Mouse (Mus musculus) myocyte (in vitro differentiated cells): ENCODE results near the gene Scd1. TPM values are rescaled to one million over a fixed set of nuclear protein-coding genes. Genes with fewer than 3 reads are reported as not detected.

ENCODE experiments used
- H3K27me3 ChIP-seq: one replicate; pipeline ENCODE4 v1.6.1; 2011; ENCODE audit not compliant: control insufficient read depth, insufficient read depth, insufficient read length
- H3K36me3 ChIP-seq: one replicate; pipeline ENCODE4 v1.6.1; 2011; ENCODE audit not compliant: control insufficient read depth, insufficient read depth
- H3K4me2 ChIP-seq: one replicate; pipeline ENCODE4 v1.6.1; 2011; ENCODE audit warnings: low read depth, control low read depth
- H3K4me3 ChIP-seq: one replicate; pipeline ENCODE4 v1.5.1; 2011; ENCODE audit warnings: mild to moderate bottlenecking, control low read depth, moderate library complexity
- H3K79me2 ChIP-seq: one replicate; pipeline ENCODE4 v1.6.1; 2011; ENCODE audit not compliant: control insufficient read depth, insufficient read depth
- H3ac ChIP-seq: one replicate; pipeline ENCODE4 v1.6.1; 2011; ENCODE audit not compliant: control insufficient read depth, insufficient read length
- CEBPB ChIP-seq: IDR thresholded peaks from 2 replicates; pipeline ENCODE4 v1.6.1; 2011; ENCODE audit warnings: mild to moderate bottlenecking, moderate library complexity; ENCODE audit not compliant: poor library complexity, insufficient read depth, severe bottlenecking
- E2F4 ChIP-seq: IDR thresholded peaks from one replicate; pipeline ENCODE4 v1.6.1; 2011; ENCODE audit warnings: mild to moderate bottlenecking, control low read depth, moderate library complexity; ENCODE audit not compliant: insufficient read depth
- MAX ChIP-seq: IDR thresholded peaks from one replicate; pipeline ENCODE4 v1.6.1; 2011; ENCODE audit warnings: low read depth, mild to moderate bottlenecking, control low read depth
- MYOD1 ChIP-seq, 3 experiments: IDR thresholded peaks; one replicate each; pipeline ENCODE4 v1.6.1; 2011; ENCODE audit warnings: control low read depth in 2 of 3, low read depth in 2 of 3, mild to moderate bottlenecking in 2 of 3, moderate library complexity in 1 of 3; ENCODE audit not compliant: insufficient read length in 2 of 3, control insufficient read depth in 1 of 3
- MYOG ChIP-seq, 3 experiments: IDR thresholded peaks; one replicate each; pipeline ENCODE4 v1.6.1; 2011; ENCODE audit warnings: control low read depth in 2 of 3, low read depth in 2 of 3, mild to moderate bottlenecking in 2 of 3; ENCODE audit not compliant: insufficient read length in 2 of 3, control insufficient read depth in 1 of 3, insufficient read depth in 1 of 3
- POLR2A ChIP-seq: IDR thresholded peaks from one replicate; pipeline ENCODE4 v1.6.1; 2011; ENCODE audit warnings: low read depth, mild to moderate bottlenecking, control low read depth, moderate library complexity; ENCODE audit not compliant: insufficient read length
- POLR2AphosphoS2 ChIP-seq: IDR thresholded peaks from one replicate; pipeline ENCODE4 v1.6.1; 2011; ENCODE audit warnings: low read depth, control low read depth; ENCODE audit not compliant: insufficient read length
- REST ChIP-seq: IDR thresholded peaks from one replicate; pipeline ENCODE4 v1.6.1; 2011; ENCODE audit warnings: mild to moderate bottlenecking, control low read depth, moderate library complexity; ENCODE audit not compliant: insufficient read depth, insufficient read length
- SRF ChIP-seq: IDR thresholded peaks from one replicate; pipeline ENCODE4 v1.6.1; 2011; ENCODE audit warnings: low read depth; ENCODE audit not compliant: control insufficient read depth, insufficient read length
- TCF12 ChIP-seq: IDR thresholded peaks from one replicate; pipeline ENCODE4 v1.6.1; 2011; ENCODE audit warnings: mild to moderate bottlenecking, control low read depth; ENCODE audit not compliant: poor library complexity, insufficient read depth, severe bottlenecking
- TCF3 ChIP-seq: IDR thresholded peaks from one replicate; pipeline ENCODE4 v1.6.1; 2011; ENCODE audit warnings: low read depth, control low read depth; ENCODE audit not compliant: insufficient read length
- USF1 ChIP-seq: IDR thresholded peaks from one replicate; pipeline ENCODE4 v1.6.1; 2011; ENCODE audit warnings: low read depth, mild to moderate bottlenecking, control low read depth, moderate library complexity
- polyA plus RNA-seq: library from polyadenylated mRNA; unstranded; fragments of >200 nt; fragmentation: generic; extraction: Trizol; gene quantifications from one replicate; pipeline ENCODE4 v1.2.1, GENCODE M21; 2012; ENCODE audit warnings: missing spikeins

Gene Scd1
- polyA plus RNA-seq, 1 experiment: 347 TPM

DNA sequence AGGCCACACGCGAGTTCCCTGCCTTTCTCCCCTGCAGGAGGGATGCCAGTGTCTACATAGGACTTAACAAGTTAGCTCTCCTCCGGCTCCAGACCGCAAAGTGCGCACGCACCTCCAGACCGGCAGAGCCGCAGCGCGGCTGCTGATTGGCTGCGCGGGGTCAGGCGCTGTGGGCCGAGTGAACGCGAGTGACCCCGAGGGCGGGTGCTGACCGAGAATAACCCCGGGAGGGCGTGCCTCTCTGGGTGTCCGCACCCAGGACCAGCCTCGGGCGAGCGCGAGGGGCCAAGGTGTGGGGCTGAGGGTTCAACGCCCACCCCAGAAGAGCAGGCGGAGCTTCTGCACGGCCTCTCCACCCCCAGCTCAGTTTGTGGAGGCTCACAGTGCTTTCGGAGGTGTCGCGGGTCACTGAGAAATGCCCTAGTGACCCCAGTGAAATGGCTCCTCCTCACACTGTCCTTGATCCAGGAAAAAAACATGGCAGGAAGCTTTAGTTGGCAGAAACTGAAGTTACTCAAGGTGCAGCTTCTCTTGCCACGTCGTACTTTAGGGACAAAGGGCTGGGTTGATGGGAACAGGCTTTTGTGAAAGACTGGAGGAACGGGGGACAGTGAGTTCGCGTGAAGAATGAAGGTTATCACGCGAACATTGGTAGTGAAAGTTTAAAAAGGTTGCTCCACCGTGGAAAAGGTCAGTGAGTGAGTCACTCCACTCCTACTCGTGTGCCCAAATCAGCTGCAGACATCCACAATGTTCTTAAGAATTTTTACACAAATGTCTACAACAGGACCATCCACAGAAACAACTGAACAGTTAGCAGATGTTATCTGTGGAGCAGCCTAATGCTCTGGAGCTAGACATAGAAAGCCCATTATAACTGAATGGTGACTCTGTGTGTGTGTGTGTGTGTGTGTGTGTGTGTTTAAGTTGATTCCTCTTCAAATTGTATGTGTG is 18.9 kb downstream of the Scd1 start:
- Histone ChIP-seq H3K4me2 (peak overlapping the region; percentile 88), H3ac (no peak overlapping the region), H3K79me2 (no peaks in the 10 kb centered on the region), H3K36me3 (peaks cover 13% of the 10 kb centered on the region), H3K27me3 (no peaks in the 10 kb centered on the region), H3K4me3 (peak overlapping the region; percentile 18)
- TF ChIP-seq USF1 (peak; percentile 62), REST (no peak), MYOD1 (IDR thresholded peaks at IDR 0.05; ENCODE audit: control insufficient read depth in 1 of 3, insufficient read length in 2 of 3, low read depth in 2 of 3) (peak in 1 of 3 experiments; percentile 7), POLR2AphosphoS2 (peak; percentile 82), MAX (no peak), TCF3 (no peak), TCF12 (no peak), CEBPB (no peak), SRF (peak; percentile 62), POLR2A (peak; percentile 86), E2F4 (no peak), MYOG (IDR thresholded peaks at IDR 0.05; ENCODE audit: control insufficient read depth in 1 of 3, insufficient read depth in 1 of 3, insufficient read length in 2 of 3, low read depth in 2 of 3) (peak in 1 of 3 experiments; percentile 42)

DNA sequence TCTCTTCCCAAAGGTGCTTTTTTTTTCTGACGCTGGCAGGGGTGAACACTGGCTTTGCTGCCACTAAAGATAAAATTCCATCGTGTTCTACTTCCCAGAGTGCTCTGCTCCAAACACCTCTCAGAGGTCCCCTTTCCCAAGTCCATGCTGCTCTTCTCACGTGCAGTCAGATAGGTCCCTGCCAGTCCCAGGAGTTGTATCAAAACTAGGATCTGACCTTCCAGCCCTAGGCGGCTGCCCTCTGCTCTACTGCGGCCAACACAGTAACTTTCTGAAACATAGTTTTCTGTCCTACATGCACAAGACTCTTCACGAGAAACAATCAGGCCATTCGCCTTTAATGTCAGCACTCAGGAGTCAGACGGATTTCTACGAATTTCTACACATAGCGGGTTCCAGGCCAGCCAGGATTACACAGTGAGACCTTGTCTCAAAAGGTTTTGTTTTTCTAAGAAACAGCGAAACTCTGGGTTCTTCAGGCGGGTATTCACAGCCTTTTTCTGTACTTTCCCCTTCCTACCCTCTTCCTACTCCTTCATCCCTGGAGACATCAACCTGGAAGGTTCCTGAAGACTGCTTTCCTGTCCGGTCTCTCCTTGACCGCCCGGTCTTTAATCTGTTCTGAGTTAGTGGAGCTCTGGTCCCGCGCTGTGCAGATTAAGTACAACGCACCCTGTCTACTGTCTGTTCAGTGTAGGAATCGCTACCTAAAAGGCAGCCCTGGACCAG is 19.8 kb downstream of the Scd1 start:
- peak overlapping the region; percentile 18 for H3K4me3 ChIP-seq
- H3K4me2 ChIP-seq: peak overlapping the region; percentile 88
- peaks cover 9% of the 10 kb centered on the region for H3K36me3 ChIP-seq
- H3K79me2 ChIP-seq: no peaks in the 10 kb centered on the region
- no peaks in the 10 kb centered on the region for H3K27me3 ChIP-seq
- H3ac ChIP-seq: no peak overlapping the region
- TF ChIP-seq MAX (no peak), REST (no peak)

DNA sequence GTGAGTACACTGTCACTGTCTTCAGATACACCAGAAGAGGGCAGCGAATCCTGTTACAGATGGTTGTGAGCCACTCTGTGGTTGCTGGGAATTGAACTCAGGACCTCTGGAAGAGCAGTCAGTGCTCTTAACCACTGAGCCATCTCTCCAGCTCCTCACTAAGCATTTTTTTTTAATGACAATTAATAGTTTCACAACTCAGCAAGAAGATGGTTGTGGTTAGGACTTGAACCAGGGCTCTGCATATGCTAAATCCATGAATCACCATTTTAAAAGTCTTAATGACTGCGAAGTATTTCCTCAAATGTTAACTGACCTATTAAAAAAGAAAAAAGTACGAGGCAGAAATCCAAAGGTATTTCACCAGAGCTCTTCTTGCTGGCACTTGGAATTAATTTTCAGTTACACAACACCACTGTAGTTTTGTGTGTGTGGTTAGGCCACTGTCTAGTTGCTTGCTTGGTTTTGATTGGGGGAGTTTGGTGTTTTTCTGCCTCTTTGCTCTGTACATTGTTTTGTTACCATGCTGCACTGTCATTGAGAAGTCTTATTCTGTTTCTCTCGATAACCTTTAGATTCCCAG is 20.5 kb downstream of the Scd1 start:
- no peak overlapping the region for H3K4me3 ChIP-seq
- peaks cover 5% of the 10 kb centered on the region for H3K36me3 ChIP-seq
- no peak for TF ChIP-seq REST
- no peaks in the 10 kb centered on the region for H3K27me3 ChIP-seq
- H3ac ChIP-seq: no peak overlapping the region
- no peaks in the 10 kb centered on the region for H3K79me2 ChIP-seq
- H3K4me2 ChIP-seq: peak overlapping the region; percentile 88

DNA sequence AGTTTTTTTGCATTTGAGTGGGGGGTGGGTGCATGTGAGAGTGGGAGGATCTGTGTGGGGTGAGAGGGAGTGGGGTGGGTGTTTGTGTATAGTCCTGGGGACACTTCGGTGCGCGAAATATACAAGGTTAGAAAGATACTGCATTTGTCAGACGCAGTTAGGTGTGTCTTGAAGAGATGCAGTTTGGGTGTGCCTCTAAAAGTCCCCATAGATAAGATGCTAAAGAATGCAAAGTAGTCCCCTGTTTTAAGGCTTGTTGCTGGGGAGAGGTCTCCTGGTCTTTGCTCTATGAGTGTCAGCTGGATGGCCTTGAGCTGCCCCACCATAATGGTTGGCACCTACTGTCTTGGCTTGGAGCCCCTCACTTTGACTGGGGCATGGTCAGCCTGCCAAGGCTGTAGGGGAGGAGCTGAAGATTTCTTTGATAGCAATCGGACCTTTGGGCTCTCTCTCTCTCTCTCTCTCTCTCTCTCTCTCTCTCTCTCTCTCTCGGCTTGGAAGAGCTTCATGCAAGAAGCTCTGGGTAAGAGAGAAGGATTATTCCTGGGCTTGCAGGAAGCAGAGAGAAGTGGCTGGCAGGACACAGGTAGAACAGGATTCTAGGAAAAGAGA is 21.7 kb downstream of the Scd1 start:
- Histone ChIP-seq H3ac (no peak overlapping the region), H3K27me3 (no peaks in the 10 kb centered on the region), H3K79me2 (no peaks in the 10 kb centered on the region), H3K4me3 (no peak overlapping the region), H3K4me2 (no peak overlapping the region), H3K36me3 (peaks cover 3% of the 10 kb centered on the region)
- TF ChIP-seq TCF3 (no peak), SRF (no peak), CEBPB (no peak), E2F4 (no peak), POLR2A (no peak), MYOG (IDR thresholded peaks at IDR 0.05; ENCODE audit: control insufficient read depth in 1 of 3, insufficient read depth in 1 of 3, insufficient read length in 2 of 3, low read depth in 2 of 3) (no peak), USF1 (no peak), REST (no peak), POLR2AphosphoS2 (no peak), MAX (no peak), MYOD1 (IDR thresholded peaks at IDR 0.05; ENCODE audit: control insufficient read depth in 1 of 3, insufficient read length in 2 of 3, low read depth in 2 of 3) (no peak), TCF12 (no peak)
